In the genomic region with DNA sequence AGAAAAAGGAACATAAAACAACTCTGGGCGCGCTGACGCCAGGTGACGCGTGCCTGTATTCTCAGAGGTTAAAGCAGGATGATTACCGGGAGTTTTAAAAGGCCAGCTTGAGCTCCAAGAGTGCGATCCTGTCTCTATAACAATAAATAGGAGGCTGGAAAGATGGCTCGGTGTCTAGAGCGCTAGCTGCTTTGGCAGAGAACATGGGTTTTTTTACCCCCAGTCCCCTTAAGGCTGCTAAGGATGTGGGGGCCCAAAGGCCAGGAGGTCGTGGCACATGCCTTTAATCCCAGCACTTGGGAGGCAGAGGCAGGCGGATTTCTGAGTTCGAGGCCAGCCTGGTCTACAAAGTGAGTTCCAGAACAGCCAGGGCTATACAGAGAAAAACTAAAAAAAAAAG, we compare ENCODE assay signal across 8 mouse cellular contexts. TPM values are rescaled to one million over a fixed set of nuclear protein-coding genes. Genes with fewer than 3 reads are reported as not detected.
DNase-seq lines count a peak whose midpoint lies in the region; ATAC-seq and TF ChIP-seq lines count a peak whose summit lies in the region.

No protein-coding gene starts in this region.

- H3K4me2 ChIP-seq in neural tube, embryonic 11.5 days (ENCODE audit: low read depth): peak overlapping the region; percentile 71
- peak overlapping the region; percentile 99 for H3K4me2 ChIP-seq in liver, embryonic 13.5 days

- no peak for TF ChIP-seq CTCF in cerebellum, adult 2 months (IDR thresholded peaks at IDR 0.05; ENCODE audit: borderline replicate concordance, insufficient read depth, low read depth, low read length)

- WGBS in cerebellum, adult 2 months: 23% methylated on average over 12 of the region's 12 CpGs
- 44% methylated on average over 12 of the region's 12 CpGs for WGBS in neural tube, embryonic 11.5 days
- 38% methylated on average over 12 of the region's 12 CpGs for WGBS in liver, embryonic 13.5 days (ENCODE audit: insufficient replicate concordance)

- H3K9ac ChIP-seq in neural tube, embryonic 11.5 days (ENCODE audit: low read length): peak overlapping the region; percentile 58
- peak overlapping the region; percentile 78 for H3K9ac ChIP-seq in liver, embryonic 13.5 days

- TF ChIP-seq POLR2A in cerebellum, adult 2 months (IDR thresholded peaks at IDR 0.05; ENCODE audit: borderline replicate concordance, insufficient read depth, low read length): no peak

- H3K36me3 ChIP-seq in neural tube, embryonic 11.5 days (ENCODE audit: control insufficient read depth, insufficient read depth, low read length): no peaks in the 10 kb centered on the region
- H3K36me3 ChIP-seq in liver, embryonic 13.5 days: no peaks in the 10 kb centered on the region

- peak overlapping the region; percentile 88 for H3K4me3 ChIP-seq in cerebellum, adult 2 months (replicated peaks; ENCODE audit: insufficient read depth, low read depth, low read length)
- H3K4me3 ChIP-seq in neural tube, embryonic 11.5 days (ENCODE audit: low read depth, low read length): peak overlapping the region; percentile 98
- peak overlapping the region; percentile 90 for H3K4me3 ChIP-seq in liver, embryonic 13.5 days (replicated peaks)

- no peak for ATAC-seq in neural tube, embryonic 11.5 days (ENCODE audit: insufficient read depth, low FRiP score, low TSS enrichment)
- ATAC-seq in liver, embryonic 13.5 days (ENCODE audit: low read depth): no peak

- no peaks in the 10 kb centered on the region for H3K27me3 ChIP-seq in cerebellum, adult 2 months (ENCODE audit: control insufficient read depth, insufficient read depth, low read length)
- no peaks in the 10 kb centered on the region for H3K27me3 ChIP-seq in neural tube, embryonic 11.5 days (ENCODE audit: control insufficient read depth, insufficient read depth, low read length)
- no peaks in the 10 kb centered on the region for H3K27me3 ChIP-seq in liver, embryonic 13.5 days

- no peak for DNase-seq in cerebellum, adult 2 months
- no peak for DNase-seq in cerebellum, adult 11-12 months
- DNase-seq in neural tube, embryonic 11.5 days (ENCODE audit: low spot score): no peak
- DNase-seq in neural tube, embryonic 10.5 days (ENCODE audit: extremely low spot score, low spot score): no peak
- DNase-seq in liver, embryonic 13.5 days: no peak
- no peak for DNase-seq in retina, embryonic 14.5 days (ENCODE audit: low spot score)
- DNase-seq in yolk sac, embryonic 10.5 days (ENCODE audit: low spot score): no peak
- DNase-seq in urinary bladder, postnatal 4 days (ENCODE audit: low spot score in 2 of 2): no peak

- H3K9me3 ChIP-seq in neural tube, embryonic 11.5 days (ENCODE audit: control insufficient read depth, low read length): no peaks in the 10 kb centered on the region
- no peaks in the 10 kb centered on the region for H3K9me3 ChIP-seq in liver, embryonic 13.5 days (replicated peaks)

- peak overlapping the region; percentile 97; the same call in 1 of the 2 replicates for H3K27ac ChIP-seq in cerebellum, adult 2 months (ENCODE audit: insufficient read depth, low read length)
- peak overlapping the region; percentile 36 for H3K27ac ChIP-seq in neural tube, embryonic 11.5 days (ENCODE audit: low read depth, low read length)
- H3K27ac ChIP-seq in liver, embryonic 13.5 days: peak overlapping the region; percentile 89

- peaks cover 20% of the 10 kb centered on the region; the same call in 1 of the 2 replicates for H3K4me1 ChIP-seq in cerebellum, adult 2 months (ENCODE audit: control insufficient read depth, insufficient read depth, low read length)
- H3K4me1 ChIP-seq in neural tube, embryonic 11.5 days (ENCODE audit: control insufficient read depth, insufficient read depth, low read length): peaks cover 19% of the 10 kb centered on the region
- H3K4me1 ChIP-seq in liver, embryonic 13.5 days (replicated peaks): peaks cover 80% of the 10 kb centered on the region

RNA-seq across cellular contexts. Expression of a gene that starts 1.2 kb away (rescaled TPM):
- 66.0 and 80.2 TPM in 2 replicates for polyA plus RNA-seq in cerebellum, adult 2 months (2012; rRNA removed)
- 50.1 and 56.9 TPM in 2 replicates for polyA plus RNA-seq in neural tube, embryonic 11.5 days (2014; fragmentation: Nextera tagmentation; extraction: Ambion mirVana)
- polyA plus RNA-seq in liver, embryonic 13.5 days (2015; fragmentation: Nextera tagmentation; extraction: Ambion mirVana): 23.0 and 26.0 TPM in 2 replicates

RNA-seq across cellular contexts. Expression of a gene that starts 24.4 kb away (rescaled TPM):
- 34.0 and 36.1 TPM in 2 replicates for polyA plus RNA-seq in cerebellum, adult 2 months (2012; rRNA removed)
- 67.7 and 73.4 TPM in 2 replicates for polyA plus RNA-seq in neural tube, embryonic 11.5 days (2014; fragmentation: Nextera tagmentation; extraction: Ambion mirVana)
- polyA plus RNA-seq in liver, embryonic 13.5 days (2015; fragmentation: Nextera tagmentation; extraction: Ambion mirVana): 8.7 and 10.4 TPM in 2 replicates

RNA-seq across cellular contexts. Expression of a gene that starts 35.0 kb away (rescaled TPM):
- polyA plus RNA-seq in cerebellum, adult 2 months (2012; rRNA removed): 278 and 294 TPM in 2 replicates
- polyA plus RNA-seq in neural tube, embryonic 11.5 days (2014; fragmentation: Nextera tagmentation; extraction: Ambion mirVana): 11.4 and 12.3 TPM in 2 replicates
- polyA plus RNA-seq in liver, embryonic 13.5 days (2015; fragmentation: Nextera tagmentation; extraction: Ambion mirVana): not detected in 2 replicates

RNA-seq across cellular contexts. Expression of a gene that starts 40.0 kb away (rescaled TPM):
- 14.9 and 16.1 TPM in 2 replicates for polyA plus RNA-seq in cerebellum, adult 2 months (2012; rRNA removed)
- 27.7 and 31.3 TPM in 2 replicates for polyA plus RNA-seq in neural tube, embryonic 11.5 days (2014; fragmentation: Nextera tagmentation; extraction: Ambion mirVana)
- 40.9 and 41.5 TPM in 2 replicates for polyA plus RNA-seq in liver, embryonic 13.5 days (2015; fragmentation: Nextera tagmentation; extraction: Ambion mirVana)

Comparison
In these comparisons a context has a peak if more than half of its experiments do, and no peak if none do; other contexts are left out.
1. H3K27ac ChIP-seq: peak in every context shown above with its lines; median percentile 97 in cerebellum, adult 2 months; 89 in liver, embryonic 13.5 days; 36 in neural tube, embryonic 11.5 days.
2. RNA of a gene that starts 35.0 kb away (polyA plus RNA-seq): 278 to 294 TPM in cerebellum, adult 2 months; 11.4 to 12.3 TPM in neural tube, embryonic 11.5 days and not detected in liver, embryonic 13.5 days; every median in the first group is over 10 times any median in the second.
3. Peak in every context shown above with its lines, with median percentiles within 50 percentile points of each other: H3K4me3 ChIP-seq.